Mouse (Mus musculus) intestine, embryonic 14.5 days (tissue): ENCODE data around the gene Ets1. TPM values are rescaled to one million over a fixed set of nuclear protein-coding genes. Genes with fewer than 3 reads are reported as not detected.

ENCODE experiments used
- ATAC-seq: fragments of 200-750 bp; cut with Nextera tagmentation; replicated peaks from 2 replicates; pipeline ENCODE4 v1.8.0; 2017; ENCODE audit warnings: low read depth, moderate number of reproducible peaks, moderate TSS enrichment, moderate library complexity; ENCODE audit not compliant: low FRiP score, low TSS enrichment
- DNase-seq: peaks from one replicate; pipeline ENCODE4 v3.0.0-alpha.2; 2018; ENCODE audit warnings: low spot score
- H3K27ac ChIP-seq: fragments of 300-500 bp; sonication (generic); 2 replicates; pipeline ENCODE4 v1.5.1; 2014; ENCODE audit warnings: low read depth, mild to moderate bottlenecking, control low read depth
- H3K27me3 ChIP-seq: fragments of 300-500 bp; sonication (generic); replicated peaks from 2 replicates; pipeline ENCODE4 v1.6.1; 2014; ENCODE audit warnings: low read length, control low read depth; ENCODE audit not compliant: control insufficient read depth, insufficient read depth
- H3K36me3 ChIP-seq: fragments of 300-500 bp; sonication (generic); 2 replicates; pipeline ENCODE4 v1.6.1; 2014; ENCODE audit warnings: low read length, control low read depth; ENCODE audit not compliant: control insufficient read depth, insufficient read depth
- H3K4me1 ChIP-seq: fragments of 300-500 bp; sonication (generic); replicated peaks from 2 replicates; pipeline ENCODE4 v1.6.1; 2014; ENCODE audit warnings: low read length, control low read depth, mixed read lengths; ENCODE audit not compliant: control insufficient read depth, insufficient read depth
- H3K4me2 ChIP-seq: fragments of 300-500 bp; sonication (generic); 2 replicates; pipeline ENCODE4 v1.6.1; 2014; ENCODE audit warnings: low read length
- H3K4me3 ChIP-seq: fragments of 300-500 bp; sonication (generic); 2 replicates; pipeline ENCODE4 v1.5.1; 2014; ENCODE audit warnings: low read depth, low read length, control low read depth, mixed read lengths
- H3K9ac ChIP-seq: fragments of 300-500 bp; sonication (generic); 2 replicates; pipeline ENCODE4 v1.6.1; 2014; ENCODE audit warnings: mild to moderate bottlenecking, low read length
- H3K9me3 ChIP-seq: fragments of 300-500 bp; sonication (generic); 2 replicates; pipeline ENCODE4 v1.6.1; 2016; ENCODE audit warnings: low read length, control low read depth; ENCODE audit not compliant: control insufficient read depth
- WGBS: fragments of 180-500 bp; shearing (Covaris S2); extraction: QIAGEN DNeasy Blood & Tissue Kit; methylation state at CpG from one replicate; pipeline ENCODE4 v1.1.7; 2014; 5-methylcytosine and 5-hydroxymethylcytosine counted together
- polyA plus RNA-seq: library from polyadenylated mRNA; unstranded; fragments of >200 nt; fragmentation: Nextera tagmentation; extraction: Ambion mirVana; gene quantifications from 2 replicates; pipeline ENCODE4 v1.2.1, GENCODE M21; 2014

Ets1 gene
- polyA plus RNA-seq, 1 experiment from 2014 or later = 46.3 TPM

- no peaks in the 10 kb centered on the region for H3K9me3 ChIP-seq
- no peak overlapping the region for H3K4me3 ChIP-seq
- H3K9ac ChIP-seq = no peak overlapping the region
- WGBS = 48% methylated on average over 4 of the region's 4 CpGs
- H3K4me1 ChIP-seq = no peaks in the 10 kb centered on the region
- DNase-seq = no peak
- no peak overlapping the region for H3K27ac ChIP-seq
- peaks cover 20% of the 10 kb centered on the region for H3K36me3 ChIP-seq
- H3K27me3 ChIP-seq = no peaks in the 10 kb centered on the region
- no peak overlapping the region for H3K4me2 ChIP-seq
- no peak for ATAC-seq
These were observed 124.7 kb downstream of the Ets1 start for GRCm38 (mm10) chr9:32760649-32761157.

- peaks cover 13% of the 10 kb centered on the region for H3K36me3 ChIP-seq
- ATAC-seq (no peak), DNase-seq (no peak)
- no peak overlapping the region for H3K4me3 ChIP-seq
- no peak overlapping the region for H3K27ac ChIP-seq
- H3K9ac ChIP-seq = no peak overlapping the region
- H3K4me2 ChIP-seq = no peak overlapping the region
- 70% methylated on average over 2 of the region's 2 CpGs for WGBS
- no peaks in the 10 kb centered on the region for H3K4me1 ChIP-seq
- no peaks in the 10 kb centered on the region for H3K27me3 ChIP-seq
- no peaks in the 10 kb centered on the region for H3K9me3 ChIP-seq
These were observed 125.3 kb downstream of the Ets1 start for GRCm38 (mm10) chr9:32761326-32761725.

GRCm38 (mm10) chr9:32764374-32764773 is 128.4 kb downstream of the Ets1 start:
- Histone ChIP-seq H3K27me3 (no peaks in the 10 kb centered on the region), H3K9ac (no peak overlapping the region), H3K4me3 (no peak overlapping the region), H3K27ac (no peak overlapping the region), H3K4me2 (no peak overlapping the region), H3K36me3 (no peaks in the 10 kb centered on the region), H3K9me3 (no peaks in the 10 kb centered on the region), H3K4me1 (no peaks in the 10 kb centered on the region)
- DNase-seq (no peak), ATAC-seq (no peak)
- WGBS = 78% methylated on average over 9 of the region's 9 CpGs

GRCm38 (mm10) chr9:32765123-32765522 is 129.1 kb downstream of the Ets1 start:
- DNase-seq (no peak), ATAC-seq (no peak)
- H3K4me2 ChIP-seq = no peak overlapping the region
- no peaks in the 10 kb centered on the region for H3K27me3 ChIP-seq
- H3K36me3 ChIP-seq = no peaks in the 10 kb centered on the region
- H3K9me3 ChIP-seq = no peaks in the 10 kb centered on the region
- no peak overlapping the region for H3K27ac ChIP-seq
- no peak overlapping the region for H3K4me3 ChIP-seq
- no peak overlapping the region for H3K9ac ChIP-seq
- H3K4me1 ChIP-seq = no peaks in the 10 kb centered on the region
- WGBS = 95% methylated on average over 3 of the region's 3 CpGs

- Histone ChIP-seq H3K4me1 (no peaks in the 10 kb centered on the region), H3K4me2 (no peak overlapping the region), H3K36me3 (no peaks in the 10 kb centered on the region), H3K27me3 (no peaks in the 10 kb centered on the region), H3K4me3 (no peak overlapping the region), H3K9ac (no peak overlapping the region), H3K27ac (no peak overlapping the region), H3K9me3 (no peaks in the 10 kb centered on the region)
- 43% methylated on average over 1 of the region's 1 CpGs for WGBS
- ATAC-seq (no peak), DNase-seq (no peak)
These were observed 142.8 kb downstream of the Ets1 start for GRCm38 (mm10) chr9:32778866-32779265.

GRCm38 (mm10) chr9:32782391-32783092 is 146.5 kb downstream of the Ets1 start:
- DNase-seq (no peak), ATAC-seq (no peak)
- Histone ChIP-seq H3K27me3 (no peaks in the 10 kb centered on the region), H3K36me3 (no peaks in the 10 kb centered on the region), H3K9me3 (no peaks in the 10 kb centered on the region), H3K4me1 (peaks cover 3% of the 10 kb centered on the region), H3K9ac (no peak overlapping the region), H3K27ac (no peak overlapping the region), H3K4me3 (no peak overlapping the region), H3K4me2 (no peak overlapping the region)
- WGBS = 71% methylated on average over 8 of the region's 8 CpGs

- no peaks in the 10 kb centered on the region for H3K27me3 ChIP-seq
These were observed 151.1 kb downstream of the Ets1 start for GRCm38 (mm10) chr9:32787091-32787490.

GRCm38 (mm10) chr9:32787615-32788014 is 151.6 kb downstream of the Ets1 start:
- H3K4me1 ChIP-seq = peaks cover 7% of the 10 kb centered on the region
- ATAC-seq (no peak), DNase-seq (no peak)
- H3K4me3 ChIP-seq = no peak overlapping the region
- H3K36me3 ChIP-seq = no peaks in the 10 kb centered on the region
- H3K27ac ChIP-seq = 0 out of 2 replicates have a peak overlapping the region, but pooled peaks have one; percentile 27
- no peak overlapping the region for H3K4me2 ChIP-seq
- no peaks in the 10 kb centered on the region for H3K27me3 ChIP-seq
- H3K9ac ChIP-seq = no peak overlapping the region
- H3K9me3 ChIP-seq = no peaks in the 10 kb centered on the region
- WGBS = 7% methylated on average over 1 of the region's 1 CpGs

More at GRCm38 (mm10) chr9:32787091-32787490, 151.1 kb downstream of the Ets1 start:
- peaks cover 7% of the 10 kb centered on the region for H3K4me1 ChIP-seq
- no peaks in the 10 kb centered on the region for H3K9me3 ChIP-seq
- DNase-seq (no peak), ATAC-seq (no peak)
- 0 out of 2 replicates have a peak overlapping the region, but pooled peaks have one; percentile 27 for H3K27ac ChIP-seq
- H3K9ac ChIP-seq = no peak overlapping the region
- no peak overlapping the region for H3K4me2 ChIP-seq
- 61% methylated on average over 7 of the region's 7 CpGs for WGBS
- no peak overlapping the region for H3K4me3 ChIP-seq
- H3K36me3 ChIP-seq = no peaks in the 10 kb centered on the region

- H3K4me1 ChIP-seq = peaks cover 7% of the 10 kb centered on the region
- ATAC-seq (no peak), DNase-seq (no peak)
- WGBS = 65% methylated on average over 7 of the region's 7 CpGs
- H3K4me2 ChIP-seq = no peak overlapping the region
- no peaks in the 10 kb centered on the region for H3K36me3 ChIP-seq
- no peaks in the 10 kb centered on the region for H3K27me3 ChIP-seq
- no peak overlapping the region for H3K9ac ChIP-seq
- H3K9me3 ChIP-seq = no peaks in the 10 kb centered on the region
- H3K4me3 ChIP-seq = no peak overlapping the region
- H3K27ac ChIP-seq = no peak overlapping the region
These were observed 153.3 kb downstream of the Ets1 start for GRCm38 (mm10) chr9:32789306-32789705.
